Mouse (Mus musculus) CD4-positive helper T cell, adult 2 months (primary cell): Measurements from ENCODE around the gene Satb1.

Source experiments
- DNase-seq: peaks from one replicate; pipeline ENCODE4 v3.0.0-alpha.2; 2012; ENCODE audit warnings: low read depth, missing footprints, low spot score

Gene Satb1

GRCm38 (mm10) chr17:51832900-51833577, at the start of gene Satb1:
Gene Satb1, minus strand, starts transcription at chr17:51833290.
- peak; percentile 86 for DNase-seq

DNA sequence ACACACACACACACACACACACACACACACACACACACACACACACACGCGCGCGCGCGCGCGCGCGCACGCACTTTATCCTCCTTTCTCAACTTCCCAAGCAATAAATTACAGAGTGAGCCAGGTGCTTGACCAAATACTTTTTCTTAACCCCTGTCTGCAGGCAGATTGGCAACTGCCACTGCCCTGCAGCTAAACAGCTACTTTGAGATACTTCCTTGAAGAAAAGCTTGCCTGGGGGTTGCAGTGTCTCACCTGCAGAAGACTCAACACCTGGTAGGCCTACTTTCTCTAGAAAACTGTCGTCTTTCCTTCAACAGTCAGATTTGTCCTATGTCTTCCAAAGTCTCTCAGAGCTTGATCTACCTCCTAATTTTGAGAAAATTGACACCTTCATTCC, 49.5 kb upstream of the Satb1 start:
- peak; percentile 48 for DNase-seq

DNA sequence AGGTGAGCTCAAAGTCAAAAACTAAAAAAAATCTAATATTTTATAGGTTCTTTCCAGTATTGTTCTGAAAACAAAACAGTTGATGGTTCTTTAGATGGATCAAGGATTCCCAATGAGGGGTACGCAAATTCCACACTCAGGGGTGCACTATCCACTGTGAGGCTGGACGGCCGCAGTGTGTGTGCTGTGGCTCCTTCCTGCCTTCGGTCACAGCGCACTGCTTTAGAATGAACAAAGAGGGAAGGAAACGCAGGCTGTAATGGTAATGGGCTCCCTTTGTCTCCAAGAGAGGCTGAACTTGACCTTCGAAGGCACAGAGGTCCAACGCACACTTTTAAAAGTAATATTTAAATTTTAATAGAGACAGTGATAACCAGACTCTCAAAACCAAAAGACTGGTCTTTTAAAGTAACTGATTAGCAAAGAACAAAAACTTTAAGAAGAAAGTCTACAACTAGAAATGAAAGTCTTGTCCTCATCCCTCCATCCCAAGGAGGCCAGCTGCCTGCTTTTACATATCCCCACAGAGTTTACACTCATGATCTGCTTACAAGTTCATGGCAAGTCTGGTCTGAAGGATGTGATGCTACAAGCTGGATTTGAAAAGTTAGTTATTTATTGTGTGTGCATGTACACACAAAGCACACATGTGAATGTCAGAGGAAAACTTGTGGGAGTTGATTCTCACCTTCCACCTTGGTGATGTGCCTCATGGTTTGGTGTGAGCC, 48.0 kb upstream of the Satb1 start:
- DNase-seq: no peak

DNA sequence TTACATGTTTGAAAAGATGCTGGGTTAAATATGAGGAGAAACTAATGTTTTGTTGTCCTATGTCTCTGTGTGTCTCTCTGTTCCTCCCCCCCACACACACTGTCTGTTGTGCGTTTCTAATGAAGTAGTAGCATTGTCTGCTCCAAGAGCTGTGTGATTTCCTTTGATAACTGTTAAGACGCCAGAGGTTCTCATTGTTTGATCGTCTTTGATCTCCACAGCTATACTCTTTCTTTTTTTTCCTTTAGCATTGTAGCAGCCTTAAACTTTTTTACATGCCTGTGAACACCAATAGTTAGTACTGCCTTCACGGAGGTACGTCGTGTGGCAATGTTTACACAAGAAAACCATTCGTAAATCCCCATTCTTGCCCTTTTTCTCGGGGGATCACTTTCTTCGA, 47.1 kb upstream of the Satb1 start:
- DNase-seq: peak; percentile 81

GRCm38 (mm10) chr17:51879736-51880135, 46.6 kb upstream of the Satb1 start:
- DNase-seq: peak; percentile 73

- peak; percentile 82 for DNase-seq
Measured at GRCm38 (mm10) chr17:51879171-51879570, 46.1 kb upstream of the Satb1 start.

DNA sequence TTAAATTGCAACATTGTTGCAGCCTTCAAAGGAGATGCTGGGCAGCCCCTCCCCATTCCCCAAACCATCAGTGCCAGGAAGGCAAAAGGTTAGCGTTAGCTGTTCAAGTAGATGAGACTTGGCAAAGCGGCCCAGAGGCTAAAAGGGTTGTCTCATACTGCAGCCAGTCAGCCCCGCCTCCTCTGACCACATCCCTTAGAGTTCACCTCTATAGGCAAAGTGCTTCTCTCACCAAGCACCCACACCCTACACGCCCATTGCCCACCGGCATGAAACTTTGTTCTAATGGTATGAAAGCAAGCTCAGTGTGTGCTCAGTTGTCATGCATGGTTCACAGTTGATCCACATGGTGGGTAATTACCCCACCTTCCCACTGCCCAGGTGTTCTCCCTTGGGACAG, 43.4 kb upstream of the Satb1 start:
- DNase-seq: peak; percentile 71

- peak; percentile 43 for DNase-seq
Measured at GRCm38 (mm10) chr17:51857616-51858015, 24.5 kb upstream of the Satb1 start.

GRCm38 (mm10) chr17:51856332-51856731, 23.2 kb upstream of the Satb1 start:
- no peak for DNase-seq

DNA sequence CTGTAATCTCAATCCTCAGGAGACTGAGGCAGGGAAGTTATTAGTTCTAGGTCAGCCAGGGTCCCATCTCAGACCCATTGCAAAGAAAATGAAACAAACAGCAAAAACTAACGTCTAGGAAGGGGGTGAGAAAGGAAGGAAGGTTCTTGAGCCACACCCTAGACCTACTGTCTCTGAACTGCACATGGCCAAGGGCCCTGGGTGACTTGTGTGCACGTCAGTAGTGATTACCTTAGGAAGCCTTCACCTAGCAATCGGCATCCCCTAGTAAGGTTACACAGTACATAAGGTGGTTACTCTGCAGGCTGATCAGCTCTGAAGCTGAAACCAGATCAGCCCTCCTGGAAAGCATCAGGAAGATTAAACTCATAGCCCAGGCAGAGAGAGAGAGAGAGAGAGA, 22.2 kb upstream of the Satb1 start:
- DNase-seq: peak; percentile 42

DNA sequence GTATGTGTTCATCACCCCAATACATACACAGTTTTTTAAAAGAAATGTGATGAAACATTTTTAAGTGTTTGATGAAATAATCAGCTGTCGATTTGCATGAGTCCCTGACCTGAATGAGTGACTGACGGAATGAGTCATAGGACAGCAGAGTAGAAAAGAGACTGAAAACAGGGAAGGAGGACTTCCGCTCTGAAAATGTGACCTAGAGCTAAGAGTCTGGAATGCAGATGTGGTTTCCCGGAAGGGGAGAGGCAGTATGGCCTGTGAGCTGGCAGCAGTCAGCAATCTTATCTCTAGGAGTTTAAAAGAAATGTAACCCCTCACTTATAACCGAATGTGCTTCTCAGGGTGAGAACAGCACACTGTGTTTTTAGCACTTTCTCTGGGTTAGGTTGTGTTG, 20.9 kb upstream of the Satb1 start:
- no peak for DNase-seq

DNA sequence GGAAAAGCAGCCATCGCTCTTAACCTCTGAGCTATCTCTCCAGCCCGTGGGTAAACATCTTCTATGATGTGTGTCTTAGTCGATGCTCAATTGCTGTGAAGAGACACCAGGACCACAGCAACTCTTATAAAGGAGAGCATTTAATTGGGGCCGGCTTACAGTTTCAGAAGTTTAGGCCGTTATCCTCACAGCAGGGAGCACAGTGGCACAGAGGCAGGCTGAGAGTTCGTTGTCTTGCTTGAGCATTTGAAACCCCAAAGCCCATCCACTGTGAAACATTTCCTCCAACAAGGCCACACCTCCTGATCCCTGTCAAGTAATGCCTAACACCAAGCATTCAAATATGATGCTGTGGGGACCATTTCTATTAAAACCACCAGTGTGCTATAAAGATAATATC, 7.5 kb upstream of the Satb1 start:
- DNase-seq: no peak

- no peak for DNase-seq
Measured at GRCm38 (mm10) chr17:51839484-51839883, 6.4 kb upstream of the Satb1 start.

GRCm38 (mm10) chr17:51836901-51837300, 3.8 kb upstream of the Satb1 start:
- no peak for DNase-seq

DNA sequence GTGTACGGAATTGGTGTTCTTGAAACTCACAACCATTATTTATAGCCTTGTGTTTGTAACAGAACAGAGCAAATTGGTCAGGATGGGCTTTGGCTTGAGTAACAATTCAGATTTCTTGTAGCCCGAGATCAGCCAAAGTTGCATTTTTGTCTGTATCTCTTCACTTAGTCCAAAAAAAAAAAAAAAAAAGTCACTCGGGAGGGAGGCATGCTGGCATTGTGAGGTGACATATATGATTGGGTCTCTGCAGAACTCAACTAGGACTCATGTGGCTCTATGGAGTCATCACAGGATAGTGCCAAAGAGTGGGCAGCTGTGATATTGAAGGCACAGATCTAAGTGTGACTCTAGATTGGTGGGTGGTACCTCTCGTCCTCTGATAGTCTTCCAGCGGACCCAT, 3.2 kb upstream of the Satb1 start:
- DNase-seq: no peak

DNA sequence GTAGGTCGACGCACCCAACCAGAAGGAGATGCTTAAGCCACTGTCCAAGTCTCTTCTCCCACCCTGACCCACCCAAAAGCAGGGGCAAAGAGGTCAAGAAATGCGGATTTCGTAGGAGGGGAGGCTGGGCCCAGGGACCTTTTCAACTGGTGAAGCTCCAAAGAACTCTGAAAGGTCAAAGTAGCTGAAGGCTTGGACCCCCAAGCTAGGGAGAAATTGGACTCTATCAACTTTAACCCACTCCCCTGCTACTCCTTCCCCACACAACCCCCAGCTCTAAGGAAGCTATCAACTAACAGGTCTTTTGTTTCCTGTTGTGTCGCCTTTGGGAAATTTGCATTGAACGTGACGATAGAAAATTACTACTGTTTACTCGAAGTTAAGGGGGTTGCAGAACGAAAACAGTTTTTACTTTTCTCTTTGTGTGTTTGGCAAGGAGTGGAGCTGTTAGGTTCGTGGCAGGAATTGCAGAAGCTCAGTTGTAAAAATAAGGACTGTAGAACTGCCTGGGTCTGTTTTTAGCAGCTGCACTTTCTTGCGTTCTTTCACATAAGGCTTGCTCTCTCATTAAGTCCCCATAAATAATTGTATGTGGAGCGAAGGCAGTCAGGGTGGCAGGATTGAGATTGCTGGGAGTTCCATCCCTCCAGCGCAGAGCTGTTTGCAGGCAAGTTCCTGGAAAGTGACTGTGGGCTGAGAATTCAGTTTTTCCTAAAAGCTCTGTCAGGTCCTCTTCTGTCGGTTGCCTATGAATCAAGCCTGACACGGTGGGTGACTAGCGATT, 680 bp upstream of the Satb1 start:
- peak; percentile 47 for DNase-seq

DNA sequence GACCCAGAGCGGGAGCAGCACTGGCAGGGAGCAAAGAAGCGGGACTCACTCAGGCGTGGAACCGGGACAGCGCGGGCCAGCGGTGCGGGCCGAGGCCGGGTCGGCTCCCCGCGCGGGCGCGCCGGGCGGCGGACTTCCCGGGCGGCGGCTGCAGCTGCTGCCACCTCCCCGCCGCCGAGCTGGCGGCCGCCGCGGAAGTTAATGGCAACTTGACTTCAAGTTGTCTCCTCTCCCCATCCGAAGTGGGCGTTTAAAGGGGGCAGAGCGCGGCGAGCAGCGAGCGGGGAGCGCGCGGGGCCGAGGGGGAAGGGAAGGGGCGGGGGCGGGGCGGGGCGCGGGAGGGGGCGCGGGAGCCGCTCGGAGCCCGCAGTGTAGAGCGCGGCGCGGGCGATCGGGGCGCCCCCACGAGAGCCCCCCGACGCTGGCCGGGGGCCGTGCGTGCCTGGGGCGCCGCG, 642 bp downstream of the Satb1 start:
- peak; percentile 88 for DNase-seq

GRCm38 (mm10) chr17:51831702-51832420, 1.2 kb downstream of the Satb1 start:
- no peak for DNase-seq

GRCm38 (mm10) chr17:51831121-51831701, 1.9 kb downstream of the Satb1 start:
- no peak for DNase-seq

DNA sequence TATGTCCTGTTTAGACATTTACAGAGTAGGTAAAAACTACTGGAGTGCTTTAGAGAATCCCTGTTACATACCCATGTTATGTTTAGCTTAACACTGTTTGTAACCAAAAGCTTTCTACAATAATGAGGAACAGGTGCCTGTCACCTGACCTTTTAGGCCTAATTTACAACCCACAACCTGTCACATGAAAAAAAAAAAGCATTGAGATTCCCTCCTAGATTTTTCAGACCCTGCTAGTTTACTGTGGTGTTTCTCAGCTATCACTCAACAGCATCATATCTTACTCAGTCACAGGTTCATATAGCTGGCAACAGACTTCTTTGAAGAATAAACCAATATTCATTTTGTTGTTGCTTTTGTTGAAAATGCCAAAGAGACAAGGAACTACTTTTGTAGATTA, 3.7 kb downstream of the Satb1 start:
- DNase-seq: peak; percentile 54

DNA sequence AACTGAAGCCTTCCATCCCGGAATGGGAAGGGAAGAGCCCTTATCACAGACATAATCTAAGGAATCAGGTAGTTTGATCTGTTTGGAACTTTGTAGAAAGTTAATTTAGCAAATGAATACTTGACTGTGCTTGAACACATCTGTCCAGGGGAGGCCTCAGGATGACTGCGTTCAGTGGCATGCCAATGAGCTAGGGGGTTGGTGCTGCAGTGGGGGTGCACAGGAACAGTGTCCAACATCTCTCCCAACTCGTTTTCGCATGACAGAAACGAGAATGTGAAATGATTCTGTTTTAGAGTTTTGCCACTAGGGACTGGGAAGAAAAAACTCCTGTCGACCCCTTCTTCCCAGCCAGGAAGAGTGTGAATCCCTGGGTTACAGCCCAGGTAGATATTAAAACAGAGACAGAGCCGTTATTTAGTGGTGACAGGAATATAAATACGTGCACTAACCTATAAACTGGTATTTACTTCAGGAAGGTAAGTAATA, 5.1 kb downstream of the Satb1 start:
- DNase-seq: no peak
